Mouse (Mus musculus): ENCODE results near the gene Clns1a. TPM values are rescaled to one million over a fixed set of nuclear protein-coding genes. Genes with fewer than 3 reads are reported as not detected.

Gene Clns1a
- polyA plus RNA-seq, 1 experiment from 2014 or later, result 170 TPM

DNA sequence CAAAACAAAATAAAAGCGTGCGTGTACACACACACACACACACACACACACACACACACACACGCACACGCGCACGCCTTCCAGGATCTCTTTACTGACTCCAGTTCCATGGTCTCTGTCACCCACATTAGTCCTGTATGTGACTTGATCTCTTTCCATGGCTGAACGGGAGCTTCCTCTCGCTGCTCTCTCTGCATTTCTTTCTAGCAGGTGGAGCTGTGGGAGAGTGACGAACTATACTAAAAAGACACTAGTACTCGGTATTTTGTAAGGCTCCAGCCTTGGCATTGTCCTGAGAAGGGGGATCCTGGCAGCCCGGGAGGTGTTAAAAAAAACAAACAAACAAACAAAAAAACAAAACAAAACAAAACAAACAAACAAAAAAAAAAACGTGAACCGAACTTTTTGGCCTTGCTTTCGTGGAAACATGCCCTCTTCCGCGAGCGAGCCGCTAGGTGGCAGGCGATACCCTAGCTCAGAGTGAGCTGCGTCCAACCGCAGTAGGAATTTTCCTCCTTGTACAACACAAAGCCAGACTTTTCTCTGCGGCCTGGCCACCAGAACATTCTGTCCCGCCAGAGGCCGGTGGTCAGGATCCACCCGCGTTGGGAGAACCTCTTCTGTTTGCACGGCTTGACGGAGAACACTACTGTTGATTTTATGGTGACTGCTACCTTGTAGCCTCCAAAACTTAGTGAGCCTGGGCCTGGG, 51.5 kb downstream of the Clns1a start:
- peak; percentile 77 for ATAC-seq (ENCODE audit: low FRiP score)
- Histone ChIP-seq H3K9ac (replicated peaks) (no peak overlapping the region), H3K4me3 (replicated peaks) (no peak overlapping the region), H3K4me2 (peak overlapping the region; percentile 33), H3K4me1 (peaks cover 6% of the 10 kb centered on the region), H3K27me3 (replicated peaks) (no peaks in the 10 kb centered on the region), H3K9me3 (replicated peaks) (no peaks in the 10 kb centered on the region), H3K36me3 (no peaks in the 10 kb centered on the region), H3K27ac (replicated peaks) (no peak overlapping the region)
- 27% methylated on average over 28 of the region's 28 CpGs for WGBS

DNA sequence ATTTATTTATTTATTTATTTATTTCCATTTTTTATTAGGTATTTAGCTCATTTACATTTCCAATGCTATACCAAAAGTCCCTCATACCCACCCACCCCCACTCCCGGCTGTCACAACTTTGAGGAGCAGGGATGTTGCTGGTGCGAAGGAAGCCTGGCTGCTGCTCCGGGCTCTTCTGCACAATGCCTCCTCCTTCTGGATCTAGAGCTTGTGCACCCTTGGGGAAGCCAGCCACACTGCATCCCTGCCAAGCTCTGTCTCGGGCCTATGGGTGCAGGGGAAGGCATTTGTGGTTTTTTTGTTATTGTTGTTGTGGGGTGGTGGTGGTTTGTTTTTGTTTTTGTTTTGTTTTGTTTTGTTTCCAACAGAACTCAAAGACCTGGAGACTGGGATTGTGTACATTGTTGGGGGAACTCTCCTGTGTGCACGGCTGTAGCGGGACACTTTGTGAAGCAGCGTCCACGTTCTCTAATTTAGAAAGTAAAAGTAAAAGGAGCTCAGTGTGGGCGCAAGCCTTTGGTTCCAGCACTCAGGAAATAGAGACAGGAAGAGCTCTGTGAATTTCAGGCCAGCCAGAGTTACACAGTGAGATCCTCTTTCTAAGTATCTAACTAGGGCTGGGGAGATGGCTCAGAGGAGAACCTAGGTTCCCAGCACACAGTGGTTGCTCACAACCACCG, 52.2 kb downstream of the Clns1a start:
- H3K4me1 ChIP-seq, result peaks cover 6% of the 10 kb centered on the region
- 69% methylated on average over 10 of the region's 10 CpGs for WGBS
- no peak for ATAC-seq (ENCODE audit: low FRiP score)
- H3K9me3 ChIP-seq (replicated peaks), result no peaks in the 10 kb centered on the region
- H3K9ac ChIP-seq (replicated peaks), result no peak overlapping the region
- H3K36me3 ChIP-seq, result no peaks in the 10 kb centered on the region
- H3K27ac ChIP-seq (replicated peaks), result 0 out of 2 replicates have a peak overlapping the region, but pooled peaks have one; percentile 18
- peak overlapping the region; percentile 33 for H3K4me2 ChIP-seq
- H3K4me3 ChIP-seq (replicated peaks), result no peak overlapping the region
- no peaks in the 10 kb centered on the region for H3K27me3 ChIP-seq (replicated peaks)

DNA sequence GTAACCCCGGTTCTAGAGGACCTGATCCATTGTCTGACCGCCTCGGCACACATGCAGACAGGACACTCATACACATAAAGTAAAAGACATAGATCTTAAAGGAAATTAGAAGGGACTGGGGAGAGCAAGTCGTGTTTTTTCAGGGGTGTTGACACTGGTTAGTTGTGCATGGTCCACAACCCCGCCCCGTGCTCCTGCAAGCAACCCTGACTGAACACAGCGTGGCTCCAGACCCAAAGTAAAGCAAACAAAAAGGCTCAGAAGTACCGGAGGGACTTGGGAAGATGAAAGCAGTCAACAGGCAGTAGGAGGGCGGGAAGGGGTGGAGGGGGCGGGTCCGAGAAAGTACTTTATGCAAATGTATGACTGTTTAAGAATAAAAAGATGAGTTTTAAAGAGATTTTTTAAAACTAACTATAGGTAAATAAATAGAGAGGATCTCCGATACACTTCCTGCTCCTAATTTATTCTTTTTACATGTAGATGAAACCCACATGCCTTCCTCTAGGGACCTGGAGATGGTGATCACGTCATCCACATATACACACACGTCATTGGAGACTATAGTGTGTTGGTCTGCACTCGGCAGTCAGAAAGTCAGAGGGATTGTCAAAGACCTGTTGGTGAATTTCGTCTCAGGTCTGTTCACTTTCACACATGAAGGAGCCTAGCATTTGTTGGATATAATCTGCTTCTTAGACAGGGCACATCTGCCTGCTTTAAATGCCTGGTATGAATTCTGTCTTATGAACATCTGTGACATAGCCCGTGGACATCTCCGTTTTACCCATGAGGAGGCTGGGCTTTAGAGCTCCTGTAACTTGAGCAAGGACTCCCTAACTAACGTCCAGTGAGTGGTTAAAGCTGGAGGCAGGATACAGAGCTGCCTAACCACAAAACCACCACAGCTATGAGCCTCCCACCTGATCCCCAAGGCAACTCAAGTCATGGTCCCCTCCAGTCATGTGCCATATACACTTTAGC, 53.1 kb downstream of the Clns1a start:
- no peak overlapping the region for H3K4me3 ChIP-seq (replicated peaks)
- 30% methylated on average over 19 of the region's 19 CpGs for WGBS
- no peaks in the 10 kb centered on the region for H3K27me3 ChIP-seq (replicated peaks)
- ATAC-seq (ENCODE audit: low FRiP score), result no peak
- 0 out of 2 replicates have a peak overlapping the region, but pooled peaks have one; percentile 18 for H3K27ac ChIP-seq (replicated peaks)
- peaks cover 6% of the 10 kb centered on the region for H3K4me1 ChIP-seq
- H3K36me3 ChIP-seq, result no peaks in the 10 kb centered on the region
- H3K4me2 ChIP-seq, result peak overlapping the region; percentile 32
- no peak overlapping the region for H3K9ac ChIP-seq (replicated peaks)
- H3K9me3 ChIP-seq (replicated peaks), result no peaks in the 10 kb centered on the region

DNA sequence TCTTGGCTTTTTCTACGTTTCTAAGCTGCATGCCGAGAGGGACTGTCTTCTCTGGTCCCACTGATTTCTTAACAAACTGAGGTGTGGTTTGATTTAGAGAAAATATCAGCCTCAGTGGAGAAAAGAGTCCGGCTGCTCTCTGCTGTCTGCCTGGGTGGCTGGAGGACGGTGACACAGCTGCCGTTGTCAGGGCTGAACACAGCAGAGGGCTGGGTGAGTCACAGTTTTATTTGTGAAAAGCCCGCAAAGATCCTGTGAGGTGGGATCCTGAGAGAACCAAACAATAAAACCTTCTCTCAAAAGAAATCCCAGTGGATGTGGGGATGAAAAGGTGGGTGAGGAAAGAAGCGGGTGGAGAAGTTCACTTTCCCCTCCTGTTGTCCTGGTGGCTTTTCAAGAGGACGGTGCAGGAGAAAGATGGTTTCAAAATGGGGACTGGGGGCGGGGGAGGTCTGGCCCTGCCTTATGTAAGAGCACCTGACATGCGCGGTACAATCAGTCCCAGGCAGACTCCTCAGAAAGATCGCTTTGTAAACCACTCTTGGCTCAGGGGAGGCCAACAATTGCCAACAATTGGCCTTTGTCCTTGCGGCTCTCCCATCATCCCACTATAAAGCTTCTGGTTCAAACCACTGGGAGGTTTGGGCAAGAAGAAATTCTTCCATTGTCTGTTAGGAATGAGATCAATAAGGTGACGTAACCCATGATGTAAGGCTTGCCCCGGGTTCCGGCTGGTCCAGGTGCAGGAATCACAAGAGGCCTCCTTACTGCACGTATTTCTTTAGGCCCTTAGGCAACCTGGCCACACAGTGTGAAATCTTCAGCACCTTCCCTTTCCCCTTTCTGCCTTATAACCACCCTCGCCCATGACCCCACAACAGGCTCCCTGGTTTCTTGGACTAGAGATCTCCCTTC, 60.8 kb downstream of the Clns1a start:
- H3K4me1 ChIP-seq, result peaks cover 12% of the 10 kb centered on the region
- H3K27ac ChIP-seq (replicated peaks), result peak overlapping the region; percentile 49
- H3K4me2 ChIP-seq, result peak overlapping the region; percentile 51
- ATAC-seq (ENCODE audit: low FRiP score), result peak; percentile 93
- no peaks in the 10 kb centered on the region for H3K36me3 ChIP-seq
- WGBS, result 22% methylated on average over 18 of the region's 18 CpGs
- no peaks in the 10 kb centered on the region for H3K9me3 ChIP-seq (replicated peaks)
- H3K27me3 ChIP-seq (replicated peaks), result no peaks in the 10 kb centered on the region
- peak overlapping the region; percentile 18; the same call in 1 of the 2 replicates for H3K9ac ChIP-seq (replicated peaks)
- peak overlapping the region; percentile 16; the same call in 1 of the 2 replicates for H3K4me3 ChIP-seq (replicated peaks)

DNA sequence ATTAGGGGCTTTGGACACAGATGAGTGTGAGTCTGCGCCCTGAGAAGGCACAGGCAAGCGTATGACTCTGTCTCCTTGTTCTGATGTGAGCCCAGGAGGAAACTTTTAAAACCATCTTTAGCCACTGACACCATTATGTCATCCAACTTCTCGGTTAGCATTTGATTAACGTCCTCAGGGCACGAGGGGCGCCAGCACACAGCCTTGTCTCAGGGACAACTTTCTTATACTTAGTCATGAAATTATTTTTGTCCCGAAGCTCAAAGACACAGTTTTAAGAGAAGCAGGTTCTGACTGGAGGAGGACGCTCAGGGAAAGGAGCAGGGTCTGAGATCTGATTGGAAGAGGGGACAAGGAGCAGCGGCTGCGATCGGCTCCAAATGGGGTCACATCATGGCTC, 68.2 kb downstream of the Clns1a start:
- WGBS, result 90% methylated on average over 11 of the region's 11 CpGs
- Histone ChIP-seq H3K4me2 (no peak overlapping the region), H3K4me1 (no peaks in the 10 kb centered on the region), H3K27me3 (replicated peaks) (no peaks in the 10 kb centered on the region), H3K9ac (replicated peaks) (no peak overlapping the region), H3K36me3 (no peaks in the 10 kb centered on the region), H3K9me3 (replicated peaks) (no peaks in the 10 kb centered on the region), H3K27ac (replicated peaks) (no peak overlapping the region), H3K4me3 (replicated peaks) (no peak overlapping the region)
- ATAC-seq (ENCODE audit: low FRiP score), result no peak

DNA sequence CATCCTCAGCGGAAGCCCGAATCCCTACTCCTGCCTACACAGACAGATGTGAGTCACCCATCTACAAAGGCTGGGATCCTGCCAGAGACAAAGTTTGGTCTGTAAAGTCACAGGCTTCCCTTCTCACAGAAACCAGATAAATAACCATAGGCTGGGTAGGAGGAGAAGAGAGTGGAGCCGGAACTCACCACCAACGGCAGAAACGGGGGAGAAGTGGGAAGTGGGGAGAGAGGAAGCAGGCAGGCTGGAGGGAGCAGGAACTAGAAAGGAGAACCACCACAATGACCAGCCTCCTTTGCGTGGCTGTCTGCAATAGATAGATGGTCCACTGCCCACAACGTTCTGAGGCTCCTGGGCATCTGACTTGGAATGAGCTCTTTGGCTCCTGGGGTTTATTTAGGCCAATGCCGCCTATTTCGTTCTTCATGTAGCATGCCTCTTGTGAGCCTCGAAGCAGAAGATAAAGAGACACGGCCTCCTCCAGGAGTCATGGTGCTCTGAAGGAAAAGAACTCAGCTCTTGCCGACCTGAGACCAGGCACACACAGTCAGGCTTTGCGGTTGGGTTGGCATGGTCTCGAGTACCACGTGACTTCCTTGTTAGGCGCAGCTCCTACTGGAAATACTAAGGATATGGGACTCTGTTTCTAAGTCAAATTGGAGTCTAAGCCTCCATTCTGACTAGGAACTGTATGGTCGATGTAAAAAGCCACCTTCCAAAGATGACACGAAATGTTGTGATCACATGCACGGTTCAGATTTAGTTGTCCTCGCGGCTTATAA, 68.9 kb downstream of the Clns1a start:
- no peaks in the 10 kb centered on the region for H3K4me1 ChIP-seq
- H3K36me3 ChIP-seq, result no peaks in the 10 kb centered on the region
- H3K4me3 ChIP-seq (replicated peaks), result no peak overlapping the region
- H3K27me3 ChIP-seq (replicated peaks), result no peaks in the 10 kb centered on the region
- 91% methylated on average over 21 of the region's 21 CpGs for WGBS
- no peak overlapping the region for H3K4me2 ChIP-seq
- ATAC-seq (ENCODE audit: low FRiP score), result no peak
- H3K9ac ChIP-seq (replicated peaks), result no peak overlapping the region
- H3K9me3 ChIP-seq (replicated peaks), result no peaks in the 10 kb centered on the region
- H3K27ac ChIP-seq (replicated peaks), result no peak overlapping the region

DNA sequence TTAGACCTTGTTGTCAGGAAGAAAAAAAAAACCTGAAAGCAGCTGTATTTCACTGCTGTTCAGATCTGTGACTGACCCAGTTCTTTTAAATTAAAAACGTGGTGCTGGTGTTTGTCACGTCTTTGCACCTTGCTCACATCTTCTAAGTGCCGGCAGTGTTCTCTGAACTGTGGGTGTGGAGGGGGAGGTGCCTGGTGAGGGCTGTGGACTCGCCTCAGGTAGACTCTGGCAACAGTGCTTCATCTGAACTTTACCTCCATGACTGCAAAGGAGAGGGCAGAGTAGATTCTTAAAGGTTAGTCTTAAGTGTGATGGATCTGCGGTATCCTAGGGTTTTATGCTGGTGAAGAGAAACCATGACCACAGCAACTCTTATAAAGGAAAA, 69.5 kb downstream of the Clns1a start:
- Histone ChIP-seq H3K27me3 (replicated peaks) (no peaks in the 10 kb centered on the region), H3K9ac (replicated peaks) (no peak overlapping the region), H3K4me3 (replicated peaks) (no peak overlapping the region), H3K4me2 (no peak overlapping the region), H3K4me1 (no peaks in the 10 kb centered on the region), H3K9me3 (replicated peaks) (no peaks in the 10 kb centered on the region), H3K36me3 (no peaks in the 10 kb centered on the region), H3K27ac (replicated peaks) (no peak overlapping the region)
- 83% methylated on average over 5 of the region's 5 CpGs for WGBS
- no peak for ATAC-seq (ENCODE audit: low FRiP score)

DNA sequence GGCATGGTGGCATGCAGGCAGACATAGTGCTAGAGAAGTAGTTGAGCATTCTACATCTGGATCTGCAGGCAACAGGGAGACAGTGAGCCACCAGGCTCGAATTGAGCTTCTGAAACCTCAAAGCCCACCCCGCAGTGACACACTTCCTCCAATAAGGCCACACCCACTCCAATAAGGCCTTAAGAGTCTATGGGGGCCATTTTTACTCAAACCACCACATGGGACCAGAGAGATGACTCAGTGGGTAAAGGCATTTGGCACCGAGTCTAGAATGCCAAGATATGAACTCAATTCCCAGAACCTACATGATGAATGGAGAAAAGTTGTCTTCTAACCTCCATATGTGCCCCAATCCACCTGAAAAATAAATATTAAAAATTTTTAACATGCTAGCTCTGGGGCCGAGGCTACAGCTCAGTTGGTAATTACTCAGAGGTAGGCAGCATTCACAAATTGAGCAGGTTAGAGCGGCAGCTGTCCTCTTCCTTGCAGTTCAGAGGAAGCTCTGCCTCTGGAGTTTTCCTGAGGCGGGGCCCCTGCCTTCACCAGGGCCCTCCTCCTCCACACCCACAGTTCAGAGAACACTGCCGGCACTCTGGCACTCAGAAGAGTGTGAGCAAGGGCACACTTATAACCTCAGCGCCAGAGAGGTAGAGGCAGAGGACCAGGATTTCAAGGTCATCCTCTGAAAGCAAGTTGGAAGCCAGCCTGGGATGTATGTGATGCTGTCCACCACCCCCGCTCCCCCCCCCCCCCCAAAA, 70.2 kb downstream of the Clns1a start:
- no peak overlapping the region for H3K4me3 ChIP-seq (replicated peaks)
- no peak overlapping the region for H3K9ac ChIP-seq (replicated peaks)
- ATAC-seq (ENCODE audit: low FRiP score), result no peak
- 80% methylated on average over 9 of the region's 9 CpGs for WGBS
- no peaks in the 10 kb centered on the region for H3K9me3 ChIP-seq (replicated peaks)
- no peak overlapping the region for H3K4me2 ChIP-seq
- H3K27me3 ChIP-seq (replicated peaks), result no peaks in the 10 kb centered on the region
- no peaks in the 10 kb centered on the region for H3K4me1 ChIP-seq
- no peak overlapping the region for H3K27ac ChIP-seq (replicated peaks)
- no peaks in the 10 kb centered on the region for H3K36me3 ChIP-seq

DNA sequence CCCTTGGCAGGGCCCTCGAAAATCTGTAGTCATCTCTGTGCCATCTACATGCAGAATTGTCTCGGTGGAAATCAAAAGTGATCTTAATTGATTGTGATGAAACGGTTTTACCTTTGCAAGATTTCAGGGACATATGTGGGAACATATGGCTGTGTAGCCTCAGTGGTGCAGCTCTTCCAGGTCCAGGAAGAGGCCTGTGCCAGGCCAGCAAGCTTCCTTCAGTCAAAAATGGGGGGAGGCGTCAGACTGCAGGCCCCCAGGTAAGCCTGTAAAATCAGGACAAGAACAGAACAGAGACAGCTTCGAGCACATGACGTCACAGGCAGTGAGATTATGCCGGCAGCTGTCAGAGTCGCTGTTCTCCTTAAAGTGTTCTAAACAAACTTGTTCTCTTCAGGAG, 71.4 kb downstream of the Clns1a start:
- H3K4me3 ChIP-seq (replicated peaks), result no peak overlapping the region
- H3K27ac ChIP-seq (replicated peaks), result no peak overlapping the region
- H3K4me1 ChIP-seq, result no peaks in the 10 kb centered on the region
- no peak overlapping the region for H3K9ac ChIP-seq (replicated peaks)
- H3K27me3 ChIP-seq (replicated peaks), result no peaks in the 10 kb centered on the region
- no peak overlapping the region for H3K4me2 ChIP-seq
- no peaks in the 10 kb centered on the region for H3K36me3 ChIP-seq
- WGBS, result 82% methylated on average over 8 of the region's 8 CpGs
- no peak for ATAC-seq (ENCODE audit: low FRiP score)
- no peaks in the 10 kb centered on the region for H3K9me3 ChIP-seq (replicated peaks)

DNA sequence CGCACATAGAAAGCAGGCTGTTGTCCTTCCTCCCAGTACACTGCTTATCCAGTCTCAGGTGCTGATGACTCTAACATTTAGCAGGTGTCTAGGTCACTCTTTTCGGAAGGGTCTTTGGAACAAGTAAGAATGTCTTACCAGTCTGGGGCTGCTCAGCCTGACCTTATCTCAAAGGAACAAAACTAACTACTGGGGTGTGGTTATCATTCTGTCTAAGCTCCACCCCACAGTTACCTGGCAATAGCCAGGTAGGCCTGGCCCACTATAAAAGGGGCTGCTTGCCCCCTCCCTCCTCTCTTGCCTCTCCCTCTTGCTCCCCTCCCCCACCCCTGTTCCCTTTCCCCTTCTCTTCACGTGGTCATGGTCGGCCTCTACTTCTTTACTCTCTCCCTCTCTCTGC, 72.6 kb downstream of the Clns1a start:
- H3K4me3 ChIP-seq (replicated peaks), result no peak overlapping the region
- H3K27ac ChIP-seq (replicated peaks), result no peak overlapping the region
- H3K4me2 ChIP-seq, result no peak overlapping the region
- WGBS, result 77% methylated on average over 4 of the region's 4 CpGs
- no peaks in the 10 kb centered on the region for H3K4me1 ChIP-seq
- ATAC-seq (ENCODE audit: low FRiP score), result no peak
- no peaks in the 10 kb centered on the region for H3K27me3 ChIP-seq (replicated peaks)
- no peaks in the 10 kb centered on the region for H3K36me3 ChIP-seq
- no peaks in the 10 kb centered on the region for H3K9me3 ChIP-seq (replicated peaks)
- no peak overlapping the region for H3K9ac ChIP-seq (replicated peaks)
